Mouse (Mus musculus): Measurements from ENCODE around the gene Msrb3. TPM values are rescaled to one million over a fixed set of nuclear protein-coding genes. Genes with fewer than 3 reads are reported as not detected.

The Msrb3 gene
- polyA plus RNA-seq, 1 experiment from 2014 or later: 2.0 TPM

DNA sequence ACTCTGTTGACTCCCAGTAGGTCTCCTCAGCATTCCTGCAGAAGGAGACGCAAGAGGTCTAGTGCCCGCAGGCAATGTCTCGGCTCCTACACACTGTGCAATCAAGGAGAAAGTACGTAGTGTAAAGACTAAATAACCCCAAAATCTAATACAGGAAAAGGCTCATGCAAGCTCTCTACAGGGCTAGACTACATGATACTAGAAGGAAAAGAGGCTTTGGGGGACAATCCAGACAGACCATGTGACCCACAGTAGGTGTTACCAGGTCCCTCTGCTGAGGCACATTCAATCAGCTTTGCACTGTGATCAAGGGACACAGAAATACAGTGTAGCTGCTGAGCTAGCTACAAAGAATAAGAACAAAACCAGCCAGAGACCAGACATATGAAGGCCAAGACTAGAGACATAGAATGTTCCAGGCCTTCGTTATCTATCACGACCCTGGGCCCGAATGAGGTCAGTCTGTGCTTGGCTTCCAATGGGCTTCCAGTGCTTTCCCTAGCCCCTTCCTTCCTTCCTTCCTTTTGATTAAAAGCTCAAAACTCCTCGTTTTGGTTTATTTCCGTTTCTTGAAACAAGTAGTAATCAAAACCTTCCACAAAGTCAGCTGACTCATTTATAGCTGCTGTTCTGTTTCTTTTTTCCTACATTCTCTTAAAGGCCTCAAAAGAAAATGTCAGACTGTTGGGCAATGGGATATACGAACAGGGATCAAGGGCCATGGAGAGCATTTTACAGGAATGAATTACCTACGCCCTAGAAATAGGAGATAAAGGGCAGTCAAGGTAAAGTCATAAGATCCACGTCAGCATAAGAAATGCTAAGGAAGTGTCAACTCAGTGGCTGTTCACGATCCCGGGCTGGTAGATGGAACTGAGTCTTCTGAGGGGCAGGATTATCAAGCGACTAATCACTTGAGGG is 3.7 kb downstream of the Msrb3 start:
- H3K27ac ChIP-seq: no peak overlapping the region
- no peaks in the 10 kb centered on the region for H3K9me3 ChIP-seq
- H3K4me1 ChIP-seq (replicated peaks): peaks cover 8% of the 10 kb centered on the region
- no peak overlapping the region for H3K4me3 ChIP-seq (replicated peaks)
- H3K9ac ChIP-seq (replicated peaks): no peak overlapping the region
- ATAC-seq: no peak
- no peaks in the 10 kb centered on the region for H3K36me3 ChIP-seq
- H3K27me3 ChIP-seq: peaks cover 36% of the 10 kb centered on the region
- no peak overlapping the region for H3K4me2 ChIP-seq (replicated peaks)
- WGBS: 83% methylated on average over 15 of the region's 15 CpGs

DNA sequence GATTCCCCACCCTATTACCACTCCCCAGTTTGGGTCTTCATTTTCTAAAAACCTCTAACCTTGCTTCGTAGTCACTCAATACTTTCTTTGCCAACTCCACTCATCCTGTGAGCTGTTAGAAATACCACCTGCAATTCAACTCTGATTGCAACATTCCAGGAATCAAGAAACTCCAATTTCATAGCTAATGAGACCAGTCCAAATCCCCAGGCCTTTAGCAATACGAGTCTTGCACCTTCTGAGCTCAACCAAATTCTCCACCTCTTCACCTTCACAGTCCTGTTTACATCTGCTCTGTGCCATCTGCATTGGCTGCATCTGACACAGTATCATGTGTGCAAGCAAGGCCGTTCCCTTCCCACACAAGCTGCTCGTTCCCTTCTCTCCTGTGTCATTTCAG is 5.0 kb downstream of the Msrb3 start:
- H3K27ac ChIP-seq: no peak overlapping the region
- peaks cover 4% of the 10 kb centered on the region for H3K4me1 ChIP-seq (replicated peaks)
- WGBS: 81% methylated on average over 4 of the region's 4 CpGs

DNA sequence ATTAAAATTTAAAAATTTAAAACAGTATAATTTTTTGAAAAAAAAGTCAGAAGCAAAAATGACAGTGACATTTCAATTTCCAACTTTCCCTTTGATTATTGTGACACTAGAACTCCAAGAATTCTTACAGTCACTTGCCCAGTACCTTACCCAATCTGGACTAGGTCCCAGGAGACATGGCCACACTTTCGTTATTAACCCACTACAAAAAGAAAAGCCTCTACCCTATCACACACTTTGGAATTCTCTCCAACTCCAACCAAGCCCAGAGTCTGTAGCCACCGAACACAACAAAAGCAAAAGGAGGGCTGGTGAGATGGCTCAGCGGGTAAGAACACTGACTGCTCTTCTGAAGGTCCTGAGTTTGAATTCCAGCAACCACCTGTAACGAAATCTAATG is 7.8 kb downstream of the Msrb3 start:
- no peaks in the 10 kb centered on the region for H3K9me3 ChIP-seq
- WGBS: 91% methylated on average over 4 of the region's 4 CpGs
- no peak for ATAC-seq
- H3K27me3 ChIP-seq: peaks cover 10% of the 10 kb centered on the region
- no peaks in the 10 kb centered on the region for H3K4me1 ChIP-seq (replicated peaks)
- no peak overlapping the region for H3K4me3 ChIP-seq (replicated peaks)
- H3K27ac ChIP-seq: no peak overlapping the region
- H3K36me3 ChIP-seq: no peaks in the 10 kb centered on the region
- no peak overlapping the region for H3K9ac ChIP-seq (replicated peaks)
- no peak overlapping the region for H3K4me2 ChIP-seq (replicated peaks)

More for the DNA sequence above, 5.0 kb downstream of the Msrb3 start:
- H3K4me3 ChIP-seq (replicated peaks): no peak overlapping the region
- peaks cover 29% of the 10 kb centered on the region for H3K27me3 ChIP-seq
- no peak overlapping the region for H3K9ac ChIP-seq (replicated peaks)
- ATAC-seq: no peak
- no peaks in the 10 kb centered on the region for H3K9me3 ChIP-seq
- H3K36me3 ChIP-seq: no peaks in the 10 kb centered on the region
- no peak overlapping the region for H3K4me2 ChIP-seq (replicated peaks)

DNA sequence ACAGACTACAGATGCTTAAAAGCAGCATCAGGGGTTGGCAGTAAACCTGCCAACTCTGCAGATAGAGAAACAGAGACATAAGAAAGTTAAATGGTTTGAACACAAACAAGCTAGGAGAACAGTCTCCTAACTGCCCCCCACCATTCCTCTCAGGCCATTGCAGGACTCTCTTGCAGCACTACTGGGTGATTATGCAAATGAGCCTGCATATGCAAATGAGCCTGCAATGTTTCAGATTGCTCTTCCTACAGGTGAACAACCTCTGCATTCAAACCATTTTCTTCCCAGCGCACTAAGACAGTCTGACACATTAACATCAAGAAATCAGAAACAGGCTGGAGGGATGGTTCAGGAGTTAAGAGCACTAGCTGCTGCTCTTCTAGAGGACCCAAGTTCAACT is 8.3 kb downstream of the Msrb3 start:
- H3K4me2 ChIP-seq (replicated peaks): no peak overlapping the region
- no peaks in the 10 kb centered on the region for H3K36me3 ChIP-seq
- H3K9ac ChIP-seq (replicated peaks): no peak overlapping the region
- peaks cover 5% of the 10 kb centered on the region for H3K27me3 ChIP-seq
- H3K4me3 ChIP-seq (replicated peaks): no peak overlapping the region
- no peaks in the 10 kb centered on the region for H3K4me1 ChIP-seq (replicated peaks)
- no peak overlapping the region for H3K27ac ChIP-seq
- no peaks in the 10 kb centered on the region for H3K9me3 ChIP-seq
- ATAC-seq: no peak
- 92% methylated on average over 1 of the region's 1 CpGs for WGBS

DNA sequence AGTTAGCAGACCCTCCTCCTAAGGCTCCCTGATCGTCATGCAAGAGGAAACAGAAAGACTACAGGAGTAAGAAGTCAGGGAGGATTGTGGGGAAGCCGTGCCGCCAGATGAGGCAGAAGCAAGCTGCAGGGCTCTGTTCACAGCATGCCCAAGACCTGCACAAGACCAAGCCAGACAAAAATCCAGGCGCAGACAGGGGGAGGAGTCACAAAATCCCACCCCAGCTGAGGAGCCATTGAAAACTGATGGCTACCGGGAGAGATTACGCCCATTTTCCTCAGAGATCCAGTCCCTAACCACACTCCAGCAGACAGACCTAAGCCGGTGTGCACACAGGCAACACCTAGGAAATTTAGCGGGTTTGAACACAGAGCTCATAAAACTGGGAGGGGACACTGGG is 10.4 kb downstream of the Msrb3 start:
- ATAC-seq: no peak
- WGBS: 96% methylated on average over 8 of the region's 8 CpGs
- H3K4me2 ChIP-seq (replicated peaks): no peak overlapping the region

DNA sequence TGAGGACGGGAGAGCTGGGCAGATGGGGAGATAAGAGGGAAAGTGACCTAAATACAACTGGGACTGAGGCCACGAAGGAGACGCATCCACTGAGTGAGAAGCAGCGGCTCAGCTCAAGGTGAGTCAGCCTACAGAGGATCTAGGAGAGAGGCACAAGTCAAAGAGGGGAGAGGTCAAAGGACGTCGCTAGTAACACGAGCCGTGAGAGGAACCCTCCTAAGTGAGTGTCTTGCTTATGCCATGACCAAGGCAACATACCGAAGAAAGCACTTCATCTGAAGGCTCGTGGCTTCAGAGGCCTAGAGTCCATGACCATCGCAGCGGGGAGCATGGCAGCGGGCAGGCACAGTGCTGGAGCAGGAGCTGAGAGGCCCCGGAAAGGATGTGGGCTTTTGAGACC is 14.7 kb downstream of the Msrb3 start:
- Histone ChIP-seq H3K36me3 (no peaks in the 10 kb centered on the region), H3K9ac (replicated peaks) (no peak overlapping the region), H3K27me3 (no peaks in the 10 kb centered on the region), H3K4me1 (replicated peaks) (peaks cover 19% of the 10 kb centered on the region), H3K27ac (no peak overlapping the region), H3K4me3 (replicated peaks) (no peak overlapping the region), H3K4me2 (replicated peaks) (no peak overlapping the region), H3K9me3 (no peaks in the 10 kb centered on the region)
- 88% methylated on average over 14 of the region's 14 CpGs for WGBS
- no peak for ATAC-seq

More for the DNA sequence above, 10.4 kb downstream of the Msrb3 start:
- H3K4me1 ChIP-seq (replicated peaks): peaks cover 3% of the 10 kb centered on the region
- no peaks in the 10 kb centered on the region for H3K36me3 ChIP-seq
- H3K27me3 ChIP-seq: no peaks in the 10 kb centered on the region
- H3K27ac ChIP-seq: no peak overlapping the region
- no peaks in the 10 kb centered on the region for H3K9me3 ChIP-seq
- no peak overlapping the region for H3K4me3 ChIP-seq (replicated peaks)
- H3K9ac ChIP-seq (replicated peaks): no peak overlapping the region

DNA sequence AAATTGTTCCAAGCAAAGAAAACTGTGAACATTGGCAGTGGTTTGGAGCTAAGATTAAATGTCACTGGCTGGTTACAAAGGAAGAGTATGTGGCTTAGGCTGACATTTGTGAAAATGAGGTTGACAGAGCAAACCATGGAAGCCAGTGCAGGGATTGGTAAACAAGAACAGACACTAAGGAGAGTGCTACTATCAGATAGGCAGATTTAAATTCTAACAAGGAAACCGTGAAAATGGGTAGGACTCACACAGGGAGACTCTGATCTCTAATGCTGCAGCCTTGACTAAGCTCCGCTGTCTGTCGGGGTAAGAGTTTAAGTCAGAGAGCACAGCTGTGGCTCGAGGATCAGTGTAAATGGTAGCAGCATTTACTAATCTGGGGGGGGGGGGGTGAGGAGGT is 15.2 kb downstream of the Msrb3 start:
- Histone ChIP-seq H3K36me3 (no peaks in the 10 kb centered on the region), H3K9ac (replicated peaks) (no peak overlapping the region), H3K4me1 (replicated peaks) (peaks cover 19% of the 10 kb centered on the region), H3K27me3 (no peaks in the 10 kb centered on the region), H3K4me2 (replicated peaks) (peak overlapping the region; percentile 70), H3K9me3 (no peaks in the 10 kb centered on the region), H3K27ac (no peak overlapping the region; the same call in 1 of the 2 replicates), H3K4me3 (replicated peaks) (no peak overlapping the region)
- 37% methylated on average over 4 of the region's 4 CpGs for WGBS
- no peak for ATAC-seq

DNA sequence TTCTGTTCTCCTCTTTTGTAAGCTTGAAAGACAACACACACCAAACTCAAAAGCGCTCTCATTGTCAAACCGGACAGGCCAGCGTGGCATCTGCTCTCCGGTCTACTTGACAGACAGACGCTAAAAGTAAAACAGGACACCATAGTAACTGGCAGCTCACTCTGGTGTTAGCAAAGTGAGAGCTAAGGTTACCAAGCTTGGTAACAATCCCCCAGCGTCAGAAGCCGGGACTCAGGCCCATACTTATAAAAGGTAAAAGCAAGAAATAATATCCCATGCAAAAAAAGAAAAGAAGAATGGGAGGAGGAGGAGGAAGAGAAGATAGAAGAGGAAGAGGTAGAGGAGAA is 15.9 kb downstream of the Msrb3 start:
- peak overlapping the region; percentile 44 for H3K4me3 ChIP-seq (replicated peaks)
- ATAC-seq: no peak; the same call in 1 of the 2 replicates
- H3K36me3 ChIP-seq: no peaks in the 10 kb centered on the region
- H3K9ac ChIP-seq (replicated peaks): peak overlapping the region; percentile 65
- peak overlapping the region; percentile 32; the same call in 1 of the 2 replicates for H3K27ac ChIP-seq
- H3K27me3 ChIP-seq: no peaks in the 10 kb centered on the region
- WGBS: under 1% methylated on average over 7 of the region's 7 CpGs
- H3K4me1 ChIP-seq (replicated peaks): peaks cover 19% of the 10 kb centered on the region
- no peaks in the 10 kb centered on the region for H3K9me3 ChIP-seq
- H3K4me2 ChIP-seq (replicated peaks): peak overlapping the region; percentile 70

DNA sequence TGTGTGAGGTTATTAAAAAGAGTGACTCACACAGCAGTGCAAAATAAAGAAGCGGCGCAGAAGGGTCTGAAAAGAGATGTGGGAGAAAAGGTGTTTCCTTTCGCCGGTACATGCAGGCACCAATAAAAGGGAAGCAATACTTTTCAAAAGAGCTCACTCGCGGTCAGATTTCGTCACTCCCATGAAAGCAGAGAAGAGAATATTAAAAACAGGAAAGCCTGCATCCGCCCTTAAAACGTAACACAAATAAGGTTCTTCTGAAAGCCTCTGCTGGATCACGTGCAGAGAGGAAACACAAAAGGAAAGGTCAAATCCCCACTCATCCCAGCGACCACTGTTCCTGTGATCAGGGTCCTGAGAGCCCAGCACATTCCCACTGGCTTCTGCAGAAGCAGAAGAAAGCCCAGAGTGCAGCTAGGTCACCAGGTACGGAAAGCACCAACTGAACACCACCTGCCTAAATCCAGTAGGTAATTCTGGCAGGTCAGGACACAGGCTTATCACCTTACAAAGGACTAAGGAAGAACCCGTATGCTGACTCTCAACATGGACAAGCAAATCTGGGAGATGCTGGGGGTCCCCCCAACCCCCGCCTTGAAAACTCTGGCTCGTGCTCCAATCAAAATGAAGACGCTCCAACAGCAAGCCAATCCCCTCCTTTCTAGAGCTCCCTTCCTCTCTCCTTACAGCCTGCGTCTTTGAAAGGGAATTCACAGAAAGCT is 16.4 kb downstream of the Msrb3 start:
- H3K9ac ChIP-seq (replicated peaks): peak overlapping the region; percentile 65
- peak overlapping the region; percentile 70 for H3K4me2 ChIP-seq (replicated peaks)
- H3K4me1 ChIP-seq (replicated peaks): peaks cover 19% of the 10 kb centered on the region
- H3K36me3 ChIP-seq: no peaks in the 10 kb centered on the region
- H3K27me3 ChIP-seq: no peaks in the 10 kb centered on the region
- peak overlapping the region; percentile 32 for H3K27ac ChIP-seq
- WGBS: 9% methylated on average over 17 of the region's 17 CpGs
- ATAC-seq: peak; percentile 95
- H3K9me3 ChIP-seq: no peaks in the 10 kb centered on the region
- H3K4me3 ChIP-seq (replicated peaks): peak overlapping the region; percentile 44

DNA sequence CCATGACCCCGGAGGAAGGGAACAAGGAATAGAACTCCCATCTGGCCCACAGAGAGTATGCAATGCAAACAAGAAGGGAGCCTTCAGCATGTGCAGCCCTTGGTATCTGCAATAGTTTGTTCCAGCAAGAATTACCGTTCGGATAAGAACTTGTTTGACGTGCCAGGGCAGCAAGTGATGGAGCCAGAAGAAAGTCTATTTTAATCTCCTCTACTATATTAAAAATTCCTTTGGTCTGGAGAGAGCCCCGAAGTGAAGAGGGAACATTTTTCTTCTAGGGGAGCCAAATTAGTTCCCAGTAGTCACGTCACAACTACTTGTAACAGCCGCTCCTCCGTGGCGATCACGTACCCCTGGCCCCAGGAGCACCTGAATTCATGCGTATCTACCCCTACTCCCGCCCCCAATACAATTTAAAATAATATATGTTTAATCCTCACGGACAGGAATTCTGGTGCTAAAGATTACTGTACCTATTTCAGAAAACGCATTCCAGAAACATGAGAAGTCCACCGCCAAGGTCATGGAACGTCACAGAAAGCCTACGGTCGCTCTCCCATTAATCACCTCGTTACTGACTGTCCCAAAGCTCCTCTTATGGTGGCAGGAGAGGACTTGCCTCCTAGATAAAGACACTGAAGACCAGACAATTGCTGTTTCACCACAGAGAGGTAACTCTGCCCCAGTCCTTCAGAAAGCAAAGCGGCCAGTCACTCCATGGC is 22.2 kb downstream of the Msrb3 start:
- H3K4me1 ChIP-seq (replicated peaks): peaks cover 13% of the 10 kb centered on the region; the same call in 1 of the 2 replicates
- no peak overlapping the region for H3K4me2 ChIP-seq (replicated peaks)
- H3K4me3 ChIP-seq (replicated peaks): no peak overlapping the region
- no peak for ATAC-seq
- H3K36me3 ChIP-seq: no peaks in the 10 kb centered on the region
- H3K27me3 ChIP-seq: no peaks in the 10 kb centered on the region
- 78% methylated on average over 20 of the region's 20 CpGs for WGBS
- H3K9me3 ChIP-seq: no peaks in the 10 kb centered on the region
- H3K27ac ChIP-seq: no peak overlapping the region
- no peak overlapping the region for H3K9ac ChIP-seq (replicated peaks)

DNA sequence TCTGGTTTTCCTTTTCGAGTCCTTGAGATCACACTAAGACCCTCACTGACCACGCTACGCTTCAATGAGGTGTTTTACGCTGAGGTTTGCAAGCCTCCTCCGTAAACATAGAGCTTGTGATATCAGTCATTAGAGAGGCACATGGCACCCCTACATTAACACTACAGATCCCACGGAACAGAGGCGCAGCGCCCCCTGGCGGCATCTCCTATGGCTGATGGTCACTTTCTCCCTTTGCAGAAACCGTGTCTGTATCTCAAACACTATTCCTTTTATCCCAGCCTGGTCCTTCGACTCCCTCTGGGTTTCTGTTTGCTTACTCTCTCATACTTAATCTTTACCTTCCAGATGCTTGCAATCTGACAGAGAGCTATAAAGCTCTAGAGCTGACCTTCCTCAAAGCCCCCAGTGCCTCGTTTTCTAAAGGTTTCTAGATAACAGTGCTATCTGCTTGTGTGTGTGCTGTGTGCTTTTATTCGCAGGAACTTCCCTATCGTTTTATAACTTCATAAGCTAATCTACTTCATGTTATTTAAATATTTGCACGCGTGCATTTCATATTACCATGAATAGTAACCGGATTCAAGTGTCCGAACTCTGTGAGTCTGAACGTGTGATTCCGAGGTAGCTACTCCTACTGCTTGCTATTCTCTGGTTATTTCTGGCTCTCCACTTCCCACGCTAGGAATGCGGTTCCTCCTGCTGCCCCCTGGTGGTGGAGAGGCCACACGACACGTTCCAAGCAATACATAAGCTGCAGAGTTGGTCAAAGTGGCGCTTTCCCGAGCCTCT is 23.0 kb downstream of the Msrb3 start:
- WGBS: 18% methylated on average over 26 of the region's 26 CpGs
- no peaks in the 10 kb centered on the region for H3K27me3 ChIP-seq
- no peak overlapping the region for H3K9ac ChIP-seq (replicated peaks)
- no peak overlapping the region for H3K4me3 ChIP-seq (replicated peaks)
- peak overlapping the region; percentile 37 for H3K4me2 ChIP-seq (replicated peaks)
- ATAC-seq: peak; percentile 54
- H3K27ac ChIP-seq: no peak overlapping the region
- peaks cover 11% of the 10 kb centered on the region; the same call in 1 of the 2 replicates for H3K4me1 ChIP-seq (replicated peaks)
- no peaks in the 10 kb centered on the region for H3K36me3 ChIP-seq
- no peaks in the 10 kb centered on the region for H3K9me3 ChIP-seq

All from midbrain, embryonic 13.5 days (tissue).